Mouse (Mus musculus) adrenal gland, postnatal 10 days (tissue): Measurements from ENCODE around the gene Defb36. TPM values are rescaled to one million over a fixed set of nuclear protein-coding genes. Genes with fewer than 3 reads are reported as not detected.

Experiments
- total RNA-seq, 2 experiments: library from RNA; stranded (reverse); gene quantifications; 2 replicates each; pipeline ENCODE4 v1.2.3; 2021

The Defb36 gene
- total RNA-seq, 2 experiments from 2014 or later = 0.73 TPM; not detected in 1

Other genes with a start within 250 kb of the Defb36 start
- gene Nrsn2, start 227.7 kb upstream of the Defb36 start, total RNA-seq = 1 to 10 TPM; 1.8 to 2.8 TPM
- gene Sox12, start 206.3 kb upstream of the Defb36 start, total RNA-seq = 10 to 100 TPM; 15.7 to 22.7 TPM
- 10 to 100 TPM in 1 of 2 experiments, 1 to 10 TPM in 1; 9.4 to 11.1 TPM for gene Zcchc3, start 189.3 kb upstream of the Defb36 start, total RNA-seq
- under 1 TPM; 0.42 to 0.79 TPM for gene 6820408C15Rik, start 188.7 kb upstream of the Defb36 start, total RNA-seq
- gene Defb23, start 139.7 kb upstream of the Defb36 start, total RNA-seq = not detected
- not detected for gene Defb20, start 127.3 kb upstream of the Defb36 start, total RNA-seq
- gene Defb22, start 114.2 kb upstream of the Defb36 start, total RNA-seq = not detected
- not detected for gene Defb26, start 92.6 kb upstream of the Defb36 start, total RNA-seq
- not detected for gene Defb28, start 86.1 kb upstream of the Defb36 start, total RNA-seq
- not detected for gene Defb29, start 64.2 kb upstream of the Defb36 start, total RNA-seq
- not detected for gene Gm17416, start 35.0 kb upstream of the Defb36 start, total RNA-seq
- not detected for gene Defb21, start 31.6 kb upstream of the Defb36 start, total RNA-seq
- gene Defb19, start 24.0 kb upstream of the Defb36 start, total RNA-seq = 1 to 10 TPM; 1.5 to 2.2 TPM
- not detected for gene Defb45, start 4.9 kb upstream of the Defb36 start, total RNA-seq
- gene Defb25, start 18.7 kb downstream of the Defb36 start, total RNA-seq = not detected
- 10 to 100 TPM in 1 of 2 experiments, 1 to 10 TPM in 1; 7.2 to 10.1 TPM for gene Rem1, start 22.6 kb downstream of the Defb36 start, total RNA-seq
- 100 to 1,000 TPM; 105 to 125 TPM for gene H13, start 65.1 kb downstream of the Defb36 start, total RNA-seq
- gene Mcts2, start 82.7 kb downstream of the Defb36 start, total RNA-seq = 10 to 100 TPM; 24.5 to 26.7 TPM
- 100 to 1,000 TPM; 112 to 182 TPM for gene Id1, start 131.9 kb downstream of the Defb36 start, total RNA-seq
- gene Cox4i2, start 149.8 kb downstream of the Defb36 start, total RNA-seq = 1 to 10 TPM; 8.0 to 8.3 TPM
- 10 to 100 TPM; 49.3 to 56.2 TPM for gene Bcl2l1, start 227.4 kb downstream of the Defb36 start, total RNA-seq
- 10 to 100 TPM; 18.4 to 21.4 TPM for gene Tpx2, start 243.6 kb downstream of the Defb36 start, total RNA-seq